Mouse (Mus musculus) right cerebral cortex, postnatal 4 days (tissue): ENCODE results near the gene Poc1b.
"Not testable (repeated sequence)": the region's sequence is repeated elsewhere in the genome, so short reads cannot be mapped to it uniquely, and the experiment has no call there.

ENCODE experiments used
- DNase-seq: peaks from one replicate; pipeline ENCODE4 v3.0.0-alpha.2; 2022

Gene Poc1b

GRCm38 (mm10) chr10:99157697-99158096, 50.9 kb downstream of the Poc1b start:
- DNase-seq = not testable (repeated sequence)

GRCm38 (mm10) chr10:99161987-99162582, 55.2 kb downstream of the Poc1b start:
- DNase-seq = no peak

GRCm38 (mm10) chr10:99163002-99163401, 56.2 kb downstream of the Poc1b start:
- DNase-seq = no peak

- peak; percentile 29 for DNase-seq
Observed at GRCm38 (mm10) chr10:99164871-99165477, 58.1 kb downstream of the Poc1b start.

GRCm38 (mm10) chr10:99165751-99166282, 59.0 kb downstream of the Poc1b start:
- DNase-seq = no peak

GRCm38 (mm10) chr10:99166392-99166791, 59.6 kb downstream of the Poc1b start:
- DNase-seq = no peak

- peak; percentile 14 for DNase-seq
Observed at GRCm38 (mm10) chr10:99168404-99168803, 61.6 kb downstream of the Poc1b start.

- peak; percentile 16 for DNase-seq
Observed at GRCm38 (mm10) chr10:99168840-99169764, 62.3 kb downstream of the Poc1b start.

GRCm38 (mm10) chr10:99169765-99170129, 62.9 kb downstream of the Poc1b start:
- no peak for DNase-seq

GRCm38 (mm10) chr10:99171961-99172497, 65.2 kb downstream of the Poc1b start:
- DNase-seq = no peak

- no peak for DNase-seq
Observed at GRCm38 (mm10) chr10:99172906-99173507, 66.2 kb downstream of the Poc1b start.

GRCm38 (mm10) chr10:99176911-99177310, 70.1 kb downstream of the Poc1b start:
- DNase-seq = no peak

- no peak for DNase-seq
Observed at GRCm38 (mm10) chr10:99178118-99178517, 71.3 kb downstream of the Poc1b start.

- no peak for DNase-seq
Observed at GRCm38 (mm10) chr10:99179122-99179521, 72.3 kb downstream of the Poc1b start.

- DNase-seq = no peak
Observed at GRCm38 (mm10) chr10:99179566-99179965, 72.7 kb downstream of the Poc1b start.

GRCm38 (mm10) chr10:99181497-99181896, 74.7 kb downstream of the Poc1b start:
- no peak for DNase-seq

- DNase-seq = no peak
Observed at GRCm38 (mm10) chr10:99182107-99182506, 75.3 kb downstream of the Poc1b start.

GRCm38 (mm10) chr10:99188175-99188574, 81.3 kb downstream of the Poc1b start:
- no peak for DNase-seq

GRCm38 (mm10) chr10:99188656-99189603, 82.1 kb downstream of the Poc1b start:
- DNase-seq = no peak

GRCm38 (mm10) chr10:99190798-99191197, 84.0 kb downstream of the Poc1b start:
- peak; percentile 34 for DNase-seq

GRCm38 (mm10) chr10:99194451-99195055, 87.7 kb downstream of the Poc1b start:
- no peak for DNase-seq
